Mouse (Mus musculus): ENCODE measurements around the gene Obp2a.
"Not testable (repeated sequence)": the region's sequence is repeated elsewhere in the genome, so short reads cannot be mapped to it uniquely, and the experiment has no call there.

Gene Obp2a

GRCm38 (mm10) chr2:25709791-25710190, 9.9 kb downstream of the Obp2a start:
- DNase-seq (ENCODE audit: low spot score in 2 of 2), result not testable (repeated sequence)

GRCm38 (mm10) chr2:25711641-25712040, 11.8 kb downstream of the Obp2a start:
- not testable (repeated sequence) for DNase-seq (ENCODE audit: low spot score in 2 of 2)

GRCm38 (mm10) chr2:25717222-25717621, 17.4 kb downstream of the Obp2a start:
- DNase-seq (ENCODE audit: low spot score in 2 of 2), result no peak

- no peak for DNase-seq (ENCODE audit: low spot score in 2 of 2)
Observed at GRCm38 (mm10) chr2:25733199-25733930, 33.5 kb downstream of the Obp2a start.

DNA sequence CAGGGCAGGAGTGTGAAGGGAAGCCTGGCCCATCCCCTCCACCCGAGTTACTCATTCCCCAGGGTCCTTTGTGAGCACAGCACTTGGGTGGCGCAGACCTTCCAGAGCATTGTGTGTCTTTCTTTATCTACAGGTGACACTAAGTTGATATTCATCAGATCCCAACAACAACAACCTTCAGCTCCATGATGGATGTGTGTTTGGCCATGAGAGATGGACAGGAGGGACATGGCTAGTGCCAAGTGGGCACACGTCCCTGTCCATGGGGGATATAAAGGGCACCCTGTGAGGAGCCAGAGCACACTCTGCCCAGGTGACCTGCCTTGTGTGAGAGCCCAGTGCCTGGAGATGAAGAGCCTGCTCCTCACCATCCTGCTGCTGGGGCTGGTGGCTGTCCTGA, 36.9 kb downstream of the Obp2a start, which contains the start of gene Obp2b:
Obp2b (plus strand) TSS at position 301 of the 400 bp plus-strand sequence.
- DNase-seq (ENCODE audit: low spot score in 2 of 2), result not testable (repeated sequence)

DNA sequence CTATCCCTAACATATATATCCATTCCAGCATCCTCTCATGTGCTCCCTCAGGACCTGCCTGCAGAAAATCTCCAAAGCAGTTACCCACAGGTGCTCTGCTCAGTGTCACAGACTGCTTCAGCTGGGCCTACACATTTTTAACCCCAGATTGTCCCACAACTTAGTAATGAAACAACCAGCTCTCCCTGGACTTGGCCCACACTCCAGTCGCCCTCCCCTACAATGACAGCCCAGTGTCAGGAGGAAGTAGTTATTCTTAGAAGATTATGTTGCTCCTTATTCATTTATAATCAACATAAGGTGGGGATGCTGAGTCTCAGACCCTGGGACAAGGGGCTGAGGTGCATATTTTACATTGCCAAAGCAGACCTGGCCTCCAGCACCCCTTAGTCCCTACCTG, 41.8 kb downstream of the Obp2a start:
- DNase-seq (ENCODE audit: low spot score in 2 of 2), result no peak

All from spleen, postnatal 14 days (tissue).